Mouse (Mus musculus) left cerebral cortex, adult 9 months (tissue): ENCODE measurements around the gene Smyd3.
"Not testable (repeated sequence)": the region's sequence is repeated elsewhere in the genome, so short reads cannot be mapped to it uniquely, and the experiment has no call there.

ENCODE experiments used
- DNase-seq, 2 experiments: peaks; one replicate each; pipeline ENCODE4 v3.0.0; 2022; ENCODE audit warnings: low spot score in 2 of 2

Smyd3 gene

DNA sequence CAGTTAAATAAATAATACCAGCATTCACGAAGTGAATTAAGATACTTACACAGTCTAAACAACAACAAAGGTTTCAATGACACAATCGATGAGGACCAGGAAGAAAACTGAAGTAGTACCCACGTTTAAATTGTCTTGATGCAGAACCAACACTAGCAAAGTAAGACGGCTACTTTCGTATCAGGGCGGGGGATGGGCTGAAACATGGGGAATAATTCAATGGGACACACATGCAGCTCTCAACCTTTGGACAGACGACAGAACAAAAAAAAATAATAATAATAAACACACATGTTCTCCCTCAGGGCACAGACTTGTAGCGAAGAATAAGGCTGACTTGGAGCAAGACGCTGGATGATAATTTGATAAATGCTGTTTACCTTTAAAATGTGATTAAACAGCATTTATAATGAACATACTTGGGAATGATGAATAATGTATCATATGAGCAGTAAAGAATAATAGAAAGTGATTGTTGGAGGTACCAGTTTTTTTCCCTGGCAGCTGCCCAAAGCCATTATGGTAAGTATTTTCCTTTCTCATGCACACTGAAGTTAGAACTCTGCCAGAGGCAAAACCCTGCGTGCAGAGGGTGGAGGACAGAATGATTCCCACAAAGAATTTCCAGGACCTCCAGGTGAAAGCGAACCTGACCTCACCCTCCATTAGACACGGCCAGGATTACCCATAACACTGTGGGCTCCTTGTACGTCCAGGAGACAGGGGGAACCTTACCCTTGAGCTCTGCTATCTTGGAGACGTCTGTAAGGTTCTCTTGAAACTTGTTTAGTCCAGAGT, 340.8 kb downstream of the Smyd3 start:
- DNase-seq = no peak

DNA sequence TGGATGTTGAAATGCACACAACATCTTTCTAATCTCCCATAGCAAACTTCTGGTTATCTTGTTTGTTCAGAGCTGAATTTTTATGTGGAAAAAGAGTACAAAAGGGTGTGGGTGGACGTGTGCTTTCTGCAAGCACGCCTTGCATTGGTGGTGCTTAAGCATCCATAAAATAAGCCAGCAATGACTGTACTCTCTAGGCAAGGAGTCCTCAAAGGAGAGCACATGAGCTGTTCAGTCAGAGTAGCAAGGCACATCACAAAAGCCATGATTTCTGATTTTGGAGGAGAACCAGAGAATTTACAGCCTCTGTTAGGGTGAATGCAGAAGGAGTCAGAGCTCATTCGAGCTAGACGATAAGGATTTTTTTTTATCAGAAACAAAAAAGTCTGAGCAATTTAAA, 343.6 kb downstream of the Smyd3 start:
- DNase-seq = no peak

GRCm38 (mm10) chr1:179170555-179170954, 347.3 kb downstream of the Smyd3 start:
- no peak for DNase-seq

DNA sequence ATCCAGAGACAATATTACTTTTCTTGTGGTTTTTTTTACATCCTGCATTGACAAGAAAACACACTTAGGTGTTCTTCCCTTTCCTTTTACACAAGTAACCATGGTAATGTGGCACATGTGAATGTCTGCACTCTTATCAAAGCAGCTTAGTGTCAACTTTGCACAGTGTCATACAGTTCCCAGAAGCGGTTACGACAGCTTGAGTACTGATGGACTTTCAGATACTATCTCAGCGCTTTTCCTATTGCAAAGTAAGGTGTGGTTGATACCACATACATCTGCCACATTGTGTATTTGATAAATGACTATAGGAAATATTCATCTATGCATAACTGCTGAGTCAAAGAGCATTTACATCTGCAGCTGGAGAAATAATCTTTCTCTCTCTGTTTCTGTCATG, 348.1 kb downstream of the Smyd3 start:
- DNase-seq = no peak

DNA sequence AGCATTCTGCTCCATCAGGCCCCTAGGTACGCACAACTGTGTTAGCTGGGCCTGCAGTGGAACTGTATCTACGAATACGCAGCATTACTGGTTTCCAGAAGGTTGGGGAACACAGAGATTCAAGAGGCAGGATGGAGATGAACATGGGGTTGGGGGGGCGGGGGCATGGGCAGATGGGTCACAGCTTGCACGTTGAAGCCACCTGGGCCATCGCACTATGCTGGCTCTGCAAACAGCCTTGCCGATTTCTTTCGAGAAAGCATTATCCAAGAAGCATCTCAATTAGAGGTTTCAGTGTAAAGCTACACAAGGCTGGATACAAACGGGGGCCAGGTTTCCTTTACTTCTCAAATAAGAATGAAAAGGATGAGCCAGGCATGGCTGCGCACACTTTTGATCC, 348.7 kb downstream of the Smyd3 start:
- no peak for DNase-seq

- not testable (repeated sequence) for DNase-seq
Measured at GRCm38 (mm10) chr1:179164219-179164618, 353.6 kb downstream of the Smyd3 start.

- not testable (repeated sequence) for DNase-seq
Measured at GRCm38 (mm10) chr1:179162752-179163151, 355.1 kb downstream of the Smyd3 start.

DNA sequence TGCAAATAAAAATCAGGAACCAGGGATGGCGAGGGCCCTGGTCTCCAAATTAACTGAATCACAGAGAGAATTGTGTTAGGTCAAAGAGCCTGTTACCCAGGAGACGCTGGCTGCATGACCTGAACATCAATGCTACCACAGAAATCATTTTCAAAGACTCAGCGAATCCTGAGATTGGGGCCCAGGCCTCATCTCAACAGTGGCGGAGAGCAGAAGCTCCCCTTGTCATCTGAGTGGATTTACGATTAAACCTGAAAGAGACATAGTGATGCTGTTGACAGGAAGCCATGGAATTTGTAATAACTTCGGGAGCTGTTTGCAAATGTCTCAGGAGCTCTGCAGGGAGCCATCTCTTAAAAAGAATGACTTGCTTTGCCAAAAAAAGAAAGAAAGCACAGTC, 355.9 kb downstream of the Smyd3 start:
- DNase-seq = no peak

DNA sequence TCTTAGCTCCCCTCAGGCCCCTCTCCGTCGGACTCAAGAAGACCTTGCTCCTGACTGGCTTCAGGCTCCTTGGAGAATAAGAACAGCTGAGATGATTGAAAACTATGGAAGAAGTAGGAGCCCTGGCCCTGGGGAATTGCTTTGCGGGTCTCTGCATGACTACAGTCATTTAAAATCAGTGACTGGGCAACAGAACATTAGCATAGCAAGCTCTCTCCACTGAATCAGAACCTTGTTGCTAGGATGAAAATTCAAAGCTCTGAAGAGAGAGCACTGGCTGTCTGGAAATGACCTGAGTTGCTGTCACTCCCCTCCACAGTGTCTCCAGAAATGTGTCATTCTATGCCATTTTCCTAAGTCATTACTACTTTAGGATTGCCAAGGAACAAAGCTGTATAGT, 357.1 kb downstream of the Smyd3 start:
- DNase-seq = no peak

DNA sequence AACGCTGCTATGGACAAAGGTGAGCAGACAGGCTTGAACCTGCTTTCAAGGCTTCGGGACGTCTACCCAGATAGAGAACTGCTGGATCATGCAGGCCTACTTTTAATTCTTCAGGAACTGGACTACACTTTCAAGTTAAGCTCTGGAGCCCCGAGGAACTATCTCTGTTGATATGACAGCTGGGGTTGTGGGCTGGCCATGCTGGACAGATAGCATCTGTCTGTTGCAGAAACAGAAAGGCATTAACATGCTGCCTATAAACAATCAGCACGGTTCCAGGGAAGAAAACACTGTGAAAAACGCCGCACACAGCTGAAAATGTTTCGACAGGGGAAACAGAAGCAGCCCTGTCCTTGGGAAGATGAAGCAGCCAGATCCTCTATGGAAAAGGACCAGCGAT, 365.5 kb downstream of the Smyd3 start:
- DNase-seq = no peak

- DNase-seq = no peak
Measured at GRCm38 (mm10) chr1:179151275-179151674, 366.6 kb downstream of the Smyd3 start.

DNA sequence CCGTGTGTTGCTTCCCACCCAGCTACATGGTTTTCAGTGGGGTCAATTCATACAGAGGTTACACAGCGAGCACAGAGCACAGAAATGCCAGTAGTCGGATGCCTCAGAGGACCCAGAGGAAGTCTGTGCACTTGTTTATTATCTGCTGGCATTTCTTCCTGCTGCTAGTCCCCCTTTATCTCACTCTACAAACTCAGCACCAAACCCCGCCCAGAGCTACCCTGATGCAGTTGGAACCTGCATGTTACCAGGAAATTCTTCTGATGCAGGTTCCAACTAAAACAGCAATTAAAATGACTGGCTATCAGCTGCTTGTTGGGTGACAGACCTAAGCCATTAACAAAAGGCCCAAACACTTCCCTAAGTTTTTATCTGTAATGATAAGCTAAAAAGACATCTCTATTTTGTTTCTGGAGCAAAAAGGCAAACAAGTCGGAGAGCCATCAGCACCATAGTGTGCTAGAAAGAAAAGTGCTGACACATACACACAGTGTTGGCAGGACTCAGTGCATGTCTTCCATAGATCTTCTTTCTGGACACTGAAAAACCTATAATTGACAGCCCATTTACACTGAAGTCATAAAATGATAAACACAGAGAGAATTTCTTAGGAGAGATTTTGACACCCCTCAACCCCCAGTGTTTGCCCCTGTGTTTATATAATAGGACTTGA, 368.2 kb downstream of the Smyd3 start:
- no peak for DNase-seq

DNA sequence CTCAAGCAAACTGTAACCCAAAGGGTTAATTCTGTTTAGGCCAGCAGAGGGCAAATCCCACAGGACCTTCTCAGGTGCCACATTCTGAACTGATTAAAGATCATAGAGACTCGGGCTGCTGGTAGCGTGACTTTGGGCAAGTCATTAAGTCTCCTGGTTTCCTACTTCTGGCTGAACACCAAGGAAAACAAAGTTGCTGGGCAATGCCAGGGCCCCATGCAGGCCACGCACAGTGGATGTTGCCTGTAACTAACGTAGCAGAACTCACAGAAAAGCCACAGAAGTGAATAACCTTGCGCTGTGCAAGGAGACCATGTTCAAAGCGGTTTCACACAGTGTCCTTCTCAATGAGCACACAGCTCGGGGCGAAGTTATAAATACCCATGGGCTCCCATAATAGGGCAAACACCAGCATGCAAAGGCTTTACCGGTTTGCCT, 371.1 kb downstream of the Smyd3 start:
- DNase-seq = no peak

- no peak for DNase-seq
Measured at GRCm38 (mm10) chr1:179143154-179143832, 374.5 kb downstream of the Smyd3 start.

- DNase-seq = peak in 1 of 2 experiments; percentile 47
Measured at GRCm38 (mm10) chr1:179142177-179142576, 375.7 kb downstream of the Smyd3 start.

DNA sequence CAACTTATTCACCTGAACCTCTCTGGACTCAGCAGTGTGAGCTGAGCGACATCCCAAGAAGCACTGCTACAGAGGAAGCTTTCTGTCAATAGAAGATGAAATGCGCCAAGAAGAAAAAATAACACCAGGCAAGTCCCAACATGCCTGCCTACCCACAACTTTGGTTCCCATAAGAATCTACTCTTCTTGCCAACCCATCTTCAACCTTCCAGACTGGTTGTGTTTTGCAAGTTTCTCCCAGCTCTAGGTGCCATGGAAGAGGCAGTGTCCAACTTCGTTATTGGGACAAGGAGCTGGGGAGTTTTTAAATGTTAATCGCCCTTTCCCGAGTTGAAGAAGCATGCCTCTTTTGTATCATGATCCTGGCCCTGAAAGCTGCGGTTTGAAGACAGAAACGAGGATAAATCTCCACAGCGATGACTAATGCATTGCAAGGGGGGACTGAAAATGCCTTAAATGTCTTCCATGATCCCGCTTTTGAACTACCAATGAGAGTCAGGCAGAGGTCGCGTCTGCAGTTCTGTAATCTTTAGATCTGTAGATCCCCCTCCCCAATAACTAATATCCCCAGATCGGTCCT, 376.7 kb downstream of the Smyd3 start:
- DNase-seq = no peak

DNA sequence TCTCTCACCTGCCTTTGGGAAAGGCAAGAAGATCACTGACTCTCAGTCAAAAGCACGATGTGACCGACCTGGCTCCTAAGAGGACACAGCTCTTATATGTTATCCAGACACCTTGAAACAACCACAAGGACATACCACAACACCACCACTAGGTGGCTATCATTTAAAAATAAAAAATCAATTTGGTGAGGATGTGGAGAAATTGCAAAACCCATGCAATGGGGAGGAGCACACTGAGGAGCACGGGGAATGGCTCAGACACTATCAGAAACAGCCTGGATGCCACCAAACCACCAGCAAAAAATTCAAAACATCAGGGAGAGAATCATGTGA, 380.7 kb downstream of the Smyd3 start:
- no peak for DNase-seq

GRCm38 (mm10) chr1:179136461-179137144, 381.2 kb downstream of the Smyd3 start:
- DNase-seq = no peak

GRCm38 (mm10) chr1:179129995-179130394, 387.8 kb downstream of the Smyd3 start:
- no peak for DNase-seq

DNA sequence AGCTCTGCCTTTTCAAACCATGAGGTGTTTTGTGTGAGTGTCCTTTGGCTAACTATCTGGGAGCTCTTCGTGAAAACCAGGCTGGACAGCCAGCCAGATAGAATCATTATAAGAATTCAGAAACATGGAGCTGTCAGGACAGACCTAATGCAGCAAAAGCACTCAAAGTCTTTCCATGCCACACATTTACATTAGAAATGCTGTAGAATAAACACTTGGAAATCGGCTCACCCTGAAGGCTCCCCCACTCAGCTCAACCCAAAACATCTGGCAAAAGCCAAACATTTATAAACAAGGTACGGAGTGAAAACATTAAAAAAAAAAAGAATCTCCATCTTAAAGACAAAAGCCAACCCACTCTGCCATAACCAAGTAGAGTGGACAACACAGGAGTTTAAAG, 391.6 kb downstream of the Smyd3 start:
- no peak for DNase-seq

- DNase-seq = no peak
Measured at GRCm38 (mm10) chr1:179122476-179123229, 395.2 kb downstream of the Smyd3 start.
